Mouse (Mus musculus) testis, postnatal 14 days (tissue): ENCODE data around the gene Apon.
A peak's percentile ranks its signal among the peaks of the same experiment; 100 is the strongest.
"Not testable (repeated sequence)": the region's sequence is repeated elsewhere in the genome, so short reads cannot be mapped to it uniquely, and the experiment has no call there.

Source experiments
- DNase-seq: peaks from one replicate; pipeline ENCODE4 v3.0.0; 2021; ENCODE audit warnings: low spot score

Apon gene

DNA sequence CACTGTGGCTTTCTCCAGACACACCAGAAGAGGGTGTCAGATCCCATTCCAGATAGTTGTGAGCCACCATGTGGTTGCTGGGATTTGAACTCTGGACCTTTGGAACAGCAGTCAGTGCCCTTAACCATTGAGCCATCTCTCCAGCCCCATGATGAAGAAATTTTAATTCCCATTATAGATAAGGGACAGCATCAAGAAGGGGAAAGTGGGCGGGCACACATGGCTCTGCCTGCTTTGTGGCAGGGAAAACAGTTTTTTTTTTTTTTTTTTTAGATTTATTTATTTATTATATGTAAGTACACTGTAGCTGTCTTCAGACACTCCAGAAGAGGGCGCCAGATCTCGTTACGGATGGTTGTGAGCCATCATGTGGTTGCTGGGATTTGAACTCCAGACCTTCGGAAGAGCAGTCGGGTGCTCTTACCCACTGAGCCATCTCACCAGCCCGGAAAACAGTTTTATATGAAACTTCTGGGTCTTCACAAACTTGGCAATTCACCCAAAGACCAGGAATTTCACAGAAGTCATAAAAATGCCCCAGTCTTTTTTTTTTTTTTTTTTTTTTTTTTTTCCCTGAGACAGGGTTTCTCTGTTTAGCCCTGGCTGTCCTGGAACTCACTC lies 19.0 kb downstream of the Apon start:
- not testable (repeated sequence) for DNase-seq

- DNase-seq = not testable (repeated sequence)
Measured at GRCm38 (mm10) chr10:128275374-128275773, 21.5 kb downstream of the Apon start.

GRCm38 (mm10) chr10:128278158-128278557 lies 24.3 kb downstream of the Apon start:
- no peak for DNase-seq

- no peak for DNase-seq
Measured at GRCm38 (mm10) chr10:128280943-128281342, 27.0 kb downstream of the Apon start.

GRCm38 (mm10) chr10:128281682-128282081 lies 27.8 kb downstream of the Apon start:
- no peak for DNase-seq

GRCm38 (mm10) chr10:128282886-128283450 lies 29.1 kb downstream of the Apon start:
- DNase-seq = no peak

GRCm38 (mm10) chr10:128283604-128284579 lies 30.0 kb downstream of the Apon start:
- DNase-seq = no peak

DNA sequence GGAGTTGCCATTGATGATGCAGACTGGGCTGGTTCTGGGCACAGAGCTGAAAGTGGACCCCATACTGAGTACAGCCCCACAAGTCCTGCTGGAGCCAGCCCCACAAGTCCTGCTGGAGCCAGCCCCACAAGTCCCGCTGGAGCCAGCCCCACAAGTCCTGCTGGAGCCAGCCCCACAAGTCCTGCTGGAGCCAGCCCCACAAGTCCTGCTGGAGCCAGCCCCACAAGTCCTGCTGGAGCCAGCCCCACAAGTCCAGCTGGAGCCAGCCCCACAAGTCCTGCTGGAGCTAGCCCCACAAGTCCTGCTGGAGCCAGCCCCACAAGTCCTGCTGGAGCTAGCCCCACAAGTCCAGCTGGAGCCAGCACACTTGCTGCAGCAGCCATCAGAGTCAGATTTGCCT lies 36.7 kb downstream of the Apon start:
- not testable (repeated sequence) for DNase-seq

DNA sequence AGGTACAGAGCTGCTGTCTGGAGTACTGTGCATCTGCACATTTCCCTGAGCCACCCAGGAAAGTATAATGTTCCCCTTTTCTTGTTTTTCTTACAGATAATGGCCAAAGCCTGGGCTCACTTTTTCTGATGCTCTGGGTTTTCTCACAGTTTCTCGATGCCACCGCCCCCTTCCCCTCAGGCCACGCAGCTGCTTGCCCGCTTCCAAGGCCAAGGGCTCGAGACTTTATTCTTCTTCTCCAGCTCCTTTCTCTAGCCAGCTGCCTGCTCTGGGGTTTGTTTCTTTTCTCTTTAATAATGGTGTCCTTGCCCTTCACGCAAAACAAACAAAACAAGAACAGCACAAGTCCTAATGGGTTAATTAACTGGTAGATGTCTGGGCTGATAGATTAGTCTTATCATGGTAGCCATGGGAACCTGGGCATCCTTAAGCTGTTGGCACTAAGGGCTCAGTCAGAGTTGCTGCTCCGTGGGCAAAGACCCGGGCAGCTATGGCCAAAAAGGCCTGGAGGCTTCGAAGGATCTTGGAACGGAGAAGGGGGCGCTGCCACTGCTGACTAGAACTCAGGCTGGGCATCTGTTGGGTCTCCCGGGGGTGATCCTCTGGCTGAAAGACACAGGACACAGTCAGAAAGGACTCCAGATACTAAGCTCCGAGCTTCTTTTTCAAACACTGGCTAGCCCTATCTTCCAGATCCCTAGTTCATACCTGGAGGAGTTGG lies 42.6 kb downstream of the Apon start:
- DNase-seq = no peak

- DNase-seq = no peak
Measured at GRCm38 (mm10) chr10:128297221-128297620, 43.3 kb downstream of the Apon start.

DNA sequence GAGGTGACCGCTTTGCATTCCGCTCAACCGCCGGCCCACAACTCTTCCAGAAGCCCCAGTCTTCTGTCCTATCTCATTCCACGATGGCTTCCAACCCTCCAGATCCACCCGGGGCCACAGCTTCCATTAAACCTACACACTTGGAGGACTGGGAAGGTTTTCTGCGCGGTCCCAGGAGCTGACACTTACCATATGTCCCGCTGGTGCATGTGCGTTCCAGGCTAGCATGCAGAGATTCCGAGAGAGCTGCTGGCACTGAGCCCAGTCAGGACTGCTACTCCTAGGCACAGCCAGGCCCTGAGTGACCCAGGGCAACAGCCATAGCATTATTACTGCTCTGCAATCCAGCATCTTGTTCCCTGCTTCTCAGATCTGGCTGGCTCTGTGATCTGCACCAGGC lies 43.7 kb downstream of the Apon start:
- DNase-seq = peak; percentile 47

- no peak for DNase-seq
Measured at GRCm38 (mm10) chr10:128298243-128298642, 44.3 kb downstream of the Apon start.

DNA sequence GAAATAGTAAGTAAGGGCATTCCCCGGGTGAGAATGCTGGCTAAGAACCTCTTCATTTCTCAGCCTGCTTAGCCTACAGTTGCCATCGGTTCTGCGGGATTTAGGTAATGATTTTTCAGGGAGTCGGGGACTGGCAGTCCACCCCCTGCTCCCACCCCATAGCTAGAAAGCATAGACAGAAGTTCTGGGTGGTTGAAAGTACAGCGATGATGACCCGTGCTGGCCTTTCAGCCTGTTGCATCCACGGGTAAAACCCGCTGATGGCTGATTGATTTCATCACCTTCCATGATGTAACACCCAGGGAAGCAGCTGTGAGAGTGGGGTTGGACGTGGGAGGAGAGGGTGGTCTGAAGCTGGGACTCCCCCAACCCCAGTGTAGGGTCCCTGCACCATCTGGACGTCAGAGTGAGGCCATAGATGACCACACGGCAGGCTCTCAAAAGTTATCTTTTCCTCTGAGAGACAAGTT lies 44.8 kb downstream of the Apon start, which contains the start of gene Il23a:
Gene Il23a (minus strand): TSS at position 51 of the 470 bp plus-strand sequence.
- DNase-seq = no peak

DNA sequence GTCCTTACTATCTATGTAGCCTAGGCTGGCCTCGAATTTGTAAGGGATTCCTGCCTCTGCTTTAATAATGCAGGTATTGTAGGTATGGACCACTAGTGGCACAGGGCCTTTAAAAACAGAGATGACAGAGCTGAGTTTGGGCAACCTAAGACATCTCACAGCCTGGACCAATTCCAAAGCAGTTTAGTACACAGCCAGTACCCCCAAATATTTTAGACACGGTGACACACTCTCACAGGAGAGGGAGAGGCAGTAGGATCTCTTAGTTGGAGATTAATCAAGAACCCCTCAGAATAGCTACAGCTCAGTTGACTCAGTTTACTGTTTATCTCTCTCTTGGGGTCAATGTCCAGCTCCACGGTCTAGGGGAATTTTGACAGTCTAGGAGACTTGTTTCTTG lies 48.5 kb downstream of the Apon start:
- DNase-seq = no peak

DNA sequence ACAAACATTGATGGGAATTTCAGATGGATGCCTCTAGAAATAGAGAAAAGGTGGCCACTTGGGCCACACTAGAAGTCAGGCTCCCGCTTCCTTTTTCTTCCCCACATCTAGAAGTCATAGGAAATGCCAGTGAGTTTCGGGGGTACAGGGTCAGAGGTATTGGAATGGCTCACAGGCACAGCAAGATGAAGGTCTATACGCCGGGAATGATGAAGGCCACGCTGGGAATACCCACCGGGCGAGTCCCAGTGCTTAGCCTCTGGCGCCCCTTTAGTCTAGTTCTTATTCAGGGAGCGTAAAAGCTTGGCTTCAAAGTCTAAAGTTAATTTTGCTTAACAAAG lies 48.9 kb downstream of the Apon start:
- no peak for DNase-seq

GRCm38 (mm10) chr10:128303126-128304021 lies 49.5 kb downstream of the Apon start, which contains the start of gene Pan2:
Gene Pan2, plus strand, starts transcription at chr10:128303335.
- peak; percentile 100 for DNase-seq
